ENCODE assay signal across 20 mouse cellular contexts in the genomic region with DNA sequence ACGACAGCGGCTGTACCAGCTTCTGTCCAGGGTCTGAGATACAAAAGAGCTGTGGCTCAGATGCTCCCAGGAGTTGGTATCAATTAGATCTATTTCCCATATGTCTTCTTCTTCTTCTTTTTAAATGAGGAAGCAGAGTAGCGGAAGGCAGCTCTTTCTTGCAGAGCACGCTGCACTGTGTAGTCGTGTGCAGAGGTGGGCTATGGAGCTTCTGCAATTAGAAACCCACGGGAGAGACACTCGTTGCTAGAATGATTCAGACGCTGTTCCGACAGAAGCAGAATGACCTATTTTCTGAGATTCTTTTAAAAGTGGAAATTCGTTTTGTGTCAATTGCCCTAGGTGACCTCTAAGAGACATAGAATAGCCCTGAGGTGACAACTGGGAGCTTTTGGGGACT.
A peak's percentile ranks its signal among the peaks of the same experiment; 100 is the strongest.
DNase-seq lines count a peak whose midpoint lies in the region; ATAC-seq and TF ChIP-seq lines count a peak whose summit lies in the region.
"Had no signal": no experiment of that assay in that cellular context is flagged by ENCODE, and none has a peak within 500 bp of the region (broad histone marks: within the 10 kb centered on the region; RNA-seq: fewer than 3 reads in every experiment).

No protein-coding gene starts in this region.

- H3K27ac ChIP-seq in cortical plate, adult 2 months (ENCODE audit: insufficient read depth, low read length) = 0 out of 2 replicates have a peak overlapping the region, but pooled peaks have one; percentile 1
- H3K27ac ChIP-seq: embryonic facial prominence, embryonic 10.5 days; forebrain, embryonic 13.5 days; gastrocnemius, adult 2 months; hindbrain, embryonic 15.5 days had no signal

- no peak overlapping the region for H3K4me3 ChIP-seq in cortical plate, adult 2 months (ENCODE audit: insufficient read depth, low read length)
- H3K4me3 ChIP-seq: embryonic facial prominence, embryonic 10.5 days; forebrain, embryonic 13.5 days; gastrocnemius, adult 2 months; heart, embryonic 12.5 days; hindbrain, embryonic 15.5 days had no signal

- no peak for DNase-seq in frontal cortex, postnatal 10 days (ENCODE audit: low spot score in 2 of 2)
- DNase-seq in left cerebral cortex, postnatal 14 days (ENCODE audit: low spot score in 2 of 2) = peak; percentile 33 to 34
- DNase-seq in left cerebral cortex, postnatal 4 days = no peak
- no peak for DNase-seq in adrenal gland, postnatal 4 days (ENCODE audit: low spot score in 2 of 2)
- no peak for DNase-seq in spleen, postnatal 36 days (ENCODE audit: low spot score in 2 of 2)
- DNase-seq: adrenal gland, postnatal 10 days; B cell, adult 2 months; cerebellum, adult 18-20 months; cerebellum, adult 9-11 months; cerebellum, postnatal 36 days; gastrocnemius, adult 2 months; gastrocnemius, postnatal 25 days; heart, postnatal 36 days had no signal

- no peak for TF ChIP-seq POLR2A in cortical plate, adult 2 months (IDR thresholded peaks at IDR 0.05; ENCODE audit: extremely low read depth, insufficient read depth, low read length)

- intact Hi-C loops in left cerebral cortex, postnatal 14 days (cut with DNase I) = no loop called here
- intact Hi-C loops in left cerebral cortex, postnatal 4 days (cut with DNase I) = no loop called here

- peak; percentile 60 for ATAC-seq in frontal cortex, adult (ENCODE audit: low TSS enrichment)
- ATAC-seq: CD4-positive, CD25-positive, alpha-beta regulatory T cell, adult 4 months; forebrain, embryonic 13.5 days had no signal

- peaks cover 20% of the 10 kb centered on the region for H3K4me1 ChIP-seq in cortical plate, adult 2 months (ENCODE audit: control insufficient read depth, insufficient read depth, low read length)
- H3K4me1 ChIP-seq: embryonic facial prominence, embryonic 10.5 days; forebrain, embryonic 13.5 days; heart, embryonic 12.5 days; hindbrain, embryonic 15.5 days had no signal

- TF ChIP-seq CTCF in cortical plate, adult 2 months (IDR thresholded peaks at IDR 0.05; ENCODE audit: extremely low read depth, insufficient read depth, low read length) = no peak

Comparison
In these comparisons a context has a peak if more than half of its experiments do, and no peak if none do; other contexts are left out.
1. DNase-seq: peak in left cerebral cortex, postnatal 14 days (2 of 2); none in frontal cortex, postnatal 10 days (0 of 2), left cerebral cortex, postnatal 4 days (single experiment), adrenal gland, postnatal 4 days (0 of 2) and spleen, postnatal 36 days (0 of 2).